Mouse (Mus musculus): ENCODE results near the gene St5.

Gene St5

GRCm38 (mm10) chr7:109568391-109568892 is 135.0 kb downstream of the St5 start:
- no peak for DNase-seq (ENCODE audit: low read depth, low spot score)

DNA sequence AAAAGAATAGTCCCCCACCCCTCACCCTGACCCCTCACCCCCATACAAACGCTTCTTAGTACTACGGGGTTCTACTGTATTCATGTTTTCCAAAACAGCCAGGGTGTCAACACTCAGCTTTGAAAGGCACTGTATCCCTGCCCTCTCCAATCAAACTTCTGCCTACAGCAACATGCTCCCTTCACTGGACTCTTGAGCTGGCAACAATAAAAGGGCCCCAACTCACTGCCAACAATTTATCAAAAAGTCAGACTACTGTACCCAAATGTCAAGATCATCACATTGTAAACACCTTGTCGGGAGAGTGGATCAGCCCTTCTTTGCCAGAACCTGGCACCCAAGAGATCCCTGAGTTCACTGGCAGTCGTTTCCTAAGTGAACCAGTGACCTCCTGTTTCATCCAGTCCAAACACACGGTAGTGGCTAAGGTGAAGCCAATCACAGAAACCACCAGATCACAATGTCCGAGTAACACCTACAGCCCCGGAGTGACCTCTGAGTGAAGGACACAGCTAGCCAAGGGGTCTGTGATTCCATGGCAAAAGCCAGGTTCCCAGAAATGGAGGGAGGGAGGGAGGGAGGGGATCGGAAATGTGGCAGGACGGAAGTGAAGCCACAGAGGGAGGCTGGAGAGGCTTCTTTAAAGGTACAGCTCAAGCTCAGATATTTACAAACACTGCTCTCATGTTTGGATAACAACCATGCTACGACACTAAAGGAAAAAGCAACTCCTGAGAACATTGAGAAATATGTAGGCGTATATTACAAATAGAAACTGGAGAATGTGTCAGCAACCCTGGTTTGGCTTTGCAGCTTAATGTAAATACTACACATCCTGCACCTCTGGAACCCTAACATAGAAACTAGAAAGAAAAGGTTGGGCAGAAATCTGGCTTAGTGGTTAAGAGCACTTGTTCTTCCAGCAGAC is 136.3 kb downstream of the St5 start:
- no peak for DNase-seq (ENCODE audit: low read depth, low spot score)

GRCm38 (mm10) chr7:109566327-109566726 is 137.1 kb downstream of the St5 start:
- no peak for DNase-seq (ENCODE audit: low read depth, low spot score)

DNA sequence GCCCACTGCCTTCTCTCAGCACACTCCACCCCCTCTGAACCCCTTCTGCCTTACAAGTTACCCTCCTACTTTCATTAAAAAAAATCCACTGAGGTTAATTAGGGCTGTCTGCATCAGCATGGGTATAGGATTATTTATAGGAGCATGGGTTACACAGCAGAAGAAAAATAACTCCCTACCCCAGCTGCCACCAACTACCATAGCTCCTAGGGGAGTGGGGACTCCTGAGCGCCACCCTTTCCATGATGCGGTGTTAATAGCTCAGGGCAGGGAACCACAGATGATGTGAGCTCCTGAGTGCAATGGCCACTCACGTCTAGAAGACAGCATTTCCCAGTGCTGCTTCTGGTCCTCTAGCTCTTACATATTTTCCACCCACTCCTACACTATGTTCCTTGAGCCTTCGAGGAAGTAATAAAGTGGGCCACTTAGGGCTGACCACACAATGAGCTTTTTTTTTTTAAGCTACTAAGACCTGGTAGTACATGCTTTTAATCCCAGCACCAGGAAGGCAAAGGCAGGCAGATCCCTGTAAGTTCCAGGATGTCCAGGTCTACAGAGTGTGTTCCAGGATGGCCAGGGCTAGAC is 139.5 kb downstream of the St5 start:
- DNase-seq (ENCODE audit: low read depth, low spot score), result no peak

DNA sequence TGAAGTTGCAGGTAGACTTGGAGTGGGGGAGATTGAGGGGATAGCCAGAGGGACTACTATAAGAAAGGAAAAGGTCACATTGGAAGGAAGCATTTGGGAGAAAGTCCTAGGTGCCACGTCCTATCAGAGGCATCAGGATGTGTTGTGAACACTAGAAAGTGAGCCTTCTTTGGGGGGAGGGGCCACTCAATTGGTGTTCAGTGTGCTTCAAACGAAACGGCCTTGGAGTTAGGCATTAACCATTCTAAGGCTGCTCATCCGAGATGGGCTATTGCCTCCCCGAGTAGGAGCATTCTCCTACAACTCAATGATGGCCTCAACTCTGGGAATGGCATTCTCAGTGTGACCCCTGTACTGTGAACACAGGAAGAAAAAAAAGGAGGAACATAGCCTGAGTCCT is 140.7 kb downstream of the St5 start:
- DNase-seq (ENCODE audit: low read depth, low spot score), result no peak

- no peak for DNase-seq (ENCODE audit: low read depth, low spot score)
Observed at GRCm38 (mm10) chr7:109562154-109562599, 141.2 kb downstream of the St5 start.

GRCm38 (mm10) chr7:109561466-109562153 is 141.8 kb downstream of the St5 start:
- no peak for DNase-seq (ENCODE audit: low read depth, low spot score)

DNA sequence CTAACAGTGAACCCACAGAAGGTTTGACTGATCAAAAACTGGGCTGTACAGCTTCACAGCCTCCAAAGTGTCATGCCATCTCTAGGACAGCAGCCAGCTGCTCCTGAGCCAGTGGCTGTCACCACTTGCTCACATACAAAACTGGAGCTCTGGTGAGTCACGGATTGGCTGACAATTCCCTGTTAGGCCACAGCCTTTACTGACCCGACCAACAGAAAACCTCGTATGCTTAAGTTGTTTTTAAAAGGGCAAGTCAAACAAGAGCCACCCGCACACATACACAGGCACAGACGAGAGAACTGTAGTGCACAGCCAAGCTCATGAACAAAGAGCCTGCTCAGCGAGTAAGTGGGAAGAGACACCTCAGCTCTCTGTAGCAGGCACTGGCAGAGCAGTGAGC is 143.9 kb downstream of the St5 start:
- DNase-seq (ENCODE audit: low read depth, low spot score), result no peak

DNA sequence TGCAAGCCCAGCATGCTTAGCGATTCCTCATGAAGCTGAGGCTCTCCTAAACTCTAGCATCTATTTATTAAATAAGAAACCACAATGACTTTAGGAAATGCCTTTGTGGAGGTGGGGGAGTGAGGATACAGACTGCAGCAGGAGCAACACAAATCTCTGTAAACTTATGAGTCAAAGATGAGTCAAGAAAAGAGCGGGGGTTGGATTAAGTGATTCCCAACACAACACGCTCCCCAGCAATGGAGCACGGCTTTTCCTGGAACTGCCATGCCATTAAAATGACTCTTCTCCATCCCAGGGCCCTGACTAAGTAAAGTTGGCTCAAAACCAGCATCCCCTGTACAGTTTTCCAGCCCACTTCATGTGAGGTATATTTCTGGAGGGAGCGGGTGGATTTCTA is 156.7 kb downstream of the St5 start:
- no peak for DNase-seq (ENCODE audit: low read depth, low spot score)

GRCm38 (mm10) chr7:109546186-109546585 is 157.2 kb downstream of the St5 start:
- no peak for DNase-seq (ENCODE audit: low read depth, low spot score)

GRCm38 (mm10) chr7:109545255-109545993 is 158.0 kb downstream of the St5 start:
- DNase-seq (ENCODE audit: low read depth, low spot score), result no peak

DNA sequence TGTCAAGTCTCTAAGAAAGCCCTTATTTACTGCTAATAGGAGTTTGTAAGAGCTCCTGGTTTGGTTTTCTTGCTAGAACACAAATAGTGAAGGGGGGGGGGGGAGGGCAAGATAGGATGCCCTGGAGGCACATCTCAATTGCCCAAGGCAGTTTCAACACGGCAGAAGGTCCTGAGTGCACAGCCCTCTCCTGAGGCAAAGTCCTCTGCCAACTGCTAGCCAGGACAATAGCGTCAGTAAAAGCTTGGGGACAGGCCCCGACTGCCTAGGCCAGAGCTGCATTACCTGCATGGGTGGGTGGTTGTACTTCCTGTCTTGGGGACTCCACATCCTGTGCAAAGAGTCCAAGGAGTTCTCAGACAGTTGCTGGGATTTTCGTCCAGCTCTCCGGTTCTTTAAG is 158.6 kb downstream of the St5 start:
- DNase-seq (ENCODE audit: low read depth, low spot score), result no peak

- no peak for DNase-seq (ENCODE audit: low read depth, low spot score)
Observed at GRCm38 (mm10) chr7:109542364-109542628, 161.1 kb downstream of the St5 start.

DNA sequence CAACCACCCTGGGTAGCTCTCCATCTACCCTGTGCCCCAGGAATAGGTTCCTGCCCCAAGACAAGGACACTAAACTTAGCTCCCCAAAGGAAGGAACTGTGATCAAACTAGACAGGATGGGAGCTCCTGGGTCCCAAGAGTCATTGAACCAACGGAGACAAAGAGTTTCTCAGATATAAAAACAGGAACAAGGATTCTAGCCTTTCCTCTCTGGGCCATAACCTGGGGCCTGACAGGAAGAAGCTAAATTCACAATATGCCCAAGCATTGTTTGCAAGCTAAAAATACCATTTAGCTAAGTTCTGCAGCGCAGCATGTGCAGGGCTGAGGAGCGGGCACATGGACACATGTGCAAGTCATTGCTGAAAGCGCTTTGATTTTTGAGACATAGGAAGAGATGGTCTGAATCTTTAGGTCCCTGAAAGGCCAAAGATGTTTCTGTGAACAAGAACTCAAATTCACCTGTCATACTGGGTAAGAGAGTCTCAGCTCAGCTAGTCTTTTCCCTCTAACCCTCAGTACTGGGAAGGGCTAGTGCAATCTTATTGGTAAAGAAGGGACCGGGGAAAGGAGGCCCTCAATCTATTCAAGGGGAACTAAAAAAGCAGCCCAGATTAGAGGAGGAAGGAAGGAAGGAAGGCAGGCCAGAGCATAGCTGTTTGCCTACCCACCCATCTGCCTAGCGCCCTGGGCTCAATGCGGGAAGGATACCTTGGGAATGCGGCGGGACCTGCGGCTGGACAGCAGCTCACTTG is 161.6 kb downstream of the St5 start:
- DNase-seq (ENCODE audit: low read depth, low spot score), result no peak

GRCm38 (mm10) chr7:109540902-109541301 is 162.5 kb downstream of the St5 start:
- DNase-seq (ENCODE audit: low read depth, low spot score), result no peak

- DNase-seq (ENCODE audit: low read depth, low spot score), result no peak
Observed at GRCm38 (mm10) chr7:109536451-109536946, 166.9 kb downstream of the St5 start.

GRCm38 (mm10) chr7:109534921-109535320 is 168.5 kb downstream of the St5 start:
- DNase-seq (ENCODE audit: low read depth, low spot score), result no peak

- no peak for DNase-seq (ENCODE audit: low read depth, low spot score)
Observed at GRCm38 (mm10) chr7:109533888-109534287, 169.5 kb downstream of the St5 start.

GRCm38 (mm10) chr7:109533129-109533528 is 170.3 kb downstream of the St5 start:
- DNase-seq (ENCODE audit: low read depth, low spot score), result no peak

GRCm38 (mm10) chr7:109532691-109533090 is 170.7 kb downstream of the St5 start:
- DNase-seq (ENCODE audit: low read depth, low spot score), result no peak

GRCm38 (mm10) chr7:109531501-109531900 is 171.9 kb downstream of the St5 start:
- DNase-seq (ENCODE audit: low read depth, low spot score), result no peak

All from embryo, embryonic 11.5 days (tissue).